8 mouse cellular contexts compared by ENCODE assay signal in genomic region chr7:44997231-44997939, GRCm38 (mm10). TPM values are rescaled to one million over a fixed set of nuclear protein-coding genes. Genes with fewer than 3 reads are reported as not detected.
A peak's percentile ranks its signal among the peaks of the same experiment; 100 is the strongest.
DNase-seq lines count a peak whose midpoint lies in the region; ATAC-seq lines count a peak whose summit lies in the region.

Gene Irf3 (plus strand): TSS chr7:44997648.

- H3K9ac ChIP-seq in intestine, embryonic 14.5 days (ENCODE audit: low read length) = peak within 1 kb of the TSS; percentile 86

- H3K4me3 ChIP-seq in intestine, embryonic 14.5 days (ENCODE audit: low read depth, low read length) = peak within 1 kb of the TSS; percentile 84

- H3K4me1 ChIP-seq in intestine, embryonic 14.5 days (replicated peaks; ENCODE audit: control insufficient read depth, insufficient read depth, low read length) = peaks cover 18% of the 10 kb centered on the region

- peak within 1 kb of the TSS; percentile 96 for H3K4me2 ChIP-seq in intestine, embryonic 14.5 days (ENCODE audit: low read length)

- intact Hi-C loops in left cerebral cortex, postnatal 14 days (cut with DNase I) = no loop called here

- peak; percentile 89 for ATAC-seq in intestine, embryonic 14.5 days (replicated peaks; ENCODE audit: low FRiP score, low TSS enrichment, low read depth)

- H3K36me3 ChIP-seq in intestine, embryonic 14.5 days (ENCODE audit: control insufficient read depth, insufficient read depth, low read length) = peaks cover 63% of the 10 kb centered on the region

- no peaks in the 10 kb centered on the region for H3K9me3 ChIP-seq in intestine, embryonic 14.5 days (ENCODE audit: control insufficient read depth, low read length)

- H3K27ac ChIP-seq in intestine, embryonic 14.5 days (ENCODE audit: low read depth) = peak within 1 kb of the TSS; percentile 86

- DNase-seq in adrenal gland, adult 18-20 months (ENCODE audit: low spot score in 2 of 2) = peak; percentile 93 to 94
- DNase-seq in embryo, embryonic 11 days = peak; percentile 98
- DNase-seq in gastrocnemius, postnatal 25 days = peak; percentile 93
- peak; percentile 98 for DNase-seq in intestine, embryonic 14.5 days (ENCODE audit: low spot score)
- peak; percentile 95 to 97 for DNase-seq in left cerebral cortex, postnatal 14 days (ENCODE audit: low spot score in 2 of 2)
- DNase-seq in mesoderm, embryonic 11.5 days (ENCODE audit: low read depth, low spot score) = peak; percentile 97
- DNase-seq in right cerebral cortex, postnatal 36 days (ENCODE audit: low spot score in 2 of 2) = peak; percentile 91 to 94
- DNase-seq in yolk sac, embryonic 10.5 days (ENCODE audit: low spot score) = peak; percentile 97

- H3K27me3 ChIP-seq in intestine, embryonic 14.5 days (replicated peaks; ENCODE audit: control insufficient read depth, insufficient read depth, low read length) = no peaks in the 10 kb centered on the region

- WGBS in intestine, embryonic 14.5 days = under 1% methylated on average over 43 of the region's 43 CpGs

RNA-seq across cellular contexts. Expression of gene Irf3, which starts in this region (rescaled TPM):
- 100 to 1,000 TPM; 128 to 131 TPM for total RNA-seq in adrenal gland, adult 18-20 months (2021)
- total RNA-seq in gastrocnemius, postnatal 25 days (2021) = 10 to 100 TPM; 16.1 to 20.9 TPM
- 84.3 and 91.7 TPM in 2 replicates for polyA plus RNA-seq in intestine, embryonic 14.5 days (2014; fragmentation: Nextera tagmentation; extraction: Ambion mirVana)
- total RNA-seq in left cerebral cortex, postnatal 14 days (2021) = 10 to 100 TPM; 26.7 to 30.4 TPM

Comparison
In these comparisons a context has a peak if more than half of its experiments do, and no peak if none do; other contexts are left out.
1. Peak in every context shown above with its lines: DNase-seq, ATAC-seq, H3K4me3 ChIP-seq and H3K27ac ChIP-seq.
2. RNA of gene Irf3 (total RNA-seq): 128 to 131 TPM in adrenal gland, adult 18-20 months; 26.7 to 30.4 TPM in left cerebral cortex, postnatal 14 days and 16.1 to 20.9 TPM in gastrocnemius, postnatal 25 days; every median in the first group is over 4 times any median in the second.